Mouse (Mus musculus) kidney, adult 2 months (tissue): ENCODE measurements around the gene Zfp652. TPM values are rescaled to one million over a fixed set of nuclear protein-coding genes. Genes with fewer than 3 reads are reported as not detected.

Experiments used
- DNase-seq: peaks from one replicate; pipeline ENCODE4 v3.0.0; 2021
- H3K27ac ChIP-seq: fragments of 200-500 bp; 2 replicates; pipeline ENCODE4 v1.5.1; 2012; ENCODE audit warnings: low read depth, low read length, control low read depth, inconsistent platforms; ENCODE audit not compliant: insufficient read depth
- H3K27me3 ChIP-seq: fragments of 200-500 bp; replicated peaks from 2 replicates; pipeline ENCODE4 v1.6.1; 2012; ENCODE audit warnings: mild to moderate bottlenecking, moderate library complexity, low read length, inconsistent platforms; ENCODE audit not compliant: control insufficient read depth, insufficient read depth
- H3K36me3 ChIP-seq: fragments of 200-500 bp; 2 replicates; pipeline ENCODE4 v1.6.1; 2012; ENCODE audit warnings: mild to moderate bottlenecking, moderate library complexity, low read length, inconsistent platforms; ENCODE audit not compliant: control insufficient read depth, insufficient read depth
- H3K4me1 ChIP-seq: fragments of 200-500 bp; 2 replicates; pipeline ENCODE4 v1.6.1; 2011; ENCODE audit warnings: low read length; ENCODE audit not compliant: control insufficient read depth, insufficient read depth
- H3K4me3 ChIP-seq: fragments of 200-500 bp; 2 replicates; pipeline ENCODE4 v1.5.1; 2011; ENCODE audit warnings: mild to moderate bottlenecking, low read depth, low read length, control low read depth; ENCODE audit not compliant: insufficient read depth
- CTCF ChIP-seq: fragments of 200-500 bp; conservative IDR thresholded peaks from 2 replicates; pipeline ENCODE4 v1.5.1; 2011; ENCODE audit warnings: low read depth, mild to moderate bottlenecking, control low read depth, low read length, moderate library complexity, mixed read lengths; ENCODE audit not compliant: insufficient read depth, insufficient read length
- POLR2A ChIP-seq: fragments of 200-500 bp; IDR thresholded peaks from one replicate; pipeline ENCODE4 v1.6.1; 2011; ENCODE audit warnings: low read depth, low read length, control low read depth
- WGBS: fragments of 180-500 bp; shearing (Covaris S2); methylation state at CpG from one replicate; pipeline ENCODE4 v1.1.7; 2018; 5-methylcytosine and 5-hydroxymethylcytosine counted together
- polyA plus RNA-seq: library from polyadenylated mRNA; depleted of rRNA; stranded (reverse); fragments of >200 nt; gene quantifications from 2 replicates; pipeline ENCODE4 v1.2.3, GENCODE M21; 2012

Gene Zfp652
- polyA plus RNA-seq, 1 experiment = 11.4 TPM

DNA sequence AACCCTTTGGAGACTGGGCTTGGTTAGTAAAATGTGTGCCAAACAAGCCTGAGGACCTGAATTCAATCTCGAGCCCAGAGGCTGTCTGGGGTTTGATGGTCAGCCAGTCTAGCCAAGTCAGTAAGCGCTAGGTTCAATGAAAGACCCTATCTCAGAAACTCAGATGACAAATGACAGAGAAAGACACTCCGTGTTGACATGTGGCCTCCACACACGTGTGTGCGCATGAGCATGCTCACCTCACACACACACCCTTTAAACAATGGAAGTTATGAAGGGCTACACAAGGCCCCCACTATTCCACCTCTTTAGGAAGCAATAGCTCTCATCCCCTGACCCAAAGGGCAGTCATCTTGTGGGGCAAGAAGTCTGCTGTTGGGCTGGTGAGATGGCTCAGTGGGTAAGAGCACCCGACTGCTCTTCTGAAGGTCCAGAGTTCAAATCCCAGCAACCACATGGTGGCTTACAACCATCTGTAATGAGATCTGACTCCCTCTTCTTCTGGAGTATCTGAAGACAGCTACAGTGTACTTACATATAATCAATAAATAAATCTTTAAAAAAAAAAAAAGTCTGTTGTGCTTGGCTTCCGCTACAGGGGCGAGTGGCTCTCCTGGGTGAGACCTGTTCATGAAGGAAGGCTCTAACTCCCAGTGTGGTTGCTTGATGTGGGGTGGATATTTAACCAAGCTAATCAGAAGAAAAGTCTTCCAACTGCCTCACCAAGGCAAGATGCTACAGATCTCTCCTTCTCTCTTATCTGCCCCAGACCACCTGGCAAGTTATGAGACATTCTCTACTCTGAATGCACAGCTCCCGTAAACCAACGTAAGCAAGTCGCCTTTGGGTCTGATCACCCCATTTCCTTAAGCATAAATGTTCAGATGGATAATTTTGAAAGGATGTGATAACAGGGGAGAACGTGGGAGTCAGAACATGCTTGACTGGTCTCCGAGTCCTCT is 11.4 kb upstream of the Zfp652 start:
- DNase-seq = no peak
- Histone ChIP-seq H3K27me3 (no peaks in the 10 kb centered on the region), H3K4me3 (no peak overlapping the region), H3K36me3 (no peaks in the 10 kb centered on the region), H3K27ac (no peak overlapping the region), H3K4me1 (no peaks in the 10 kb centered on the region)
- 89% methylated on average over 13 of the region's 13 CpGs for WGBS
- TF ChIP-seq CTCF (no peak), POLR2A (no peak)

DNA sequence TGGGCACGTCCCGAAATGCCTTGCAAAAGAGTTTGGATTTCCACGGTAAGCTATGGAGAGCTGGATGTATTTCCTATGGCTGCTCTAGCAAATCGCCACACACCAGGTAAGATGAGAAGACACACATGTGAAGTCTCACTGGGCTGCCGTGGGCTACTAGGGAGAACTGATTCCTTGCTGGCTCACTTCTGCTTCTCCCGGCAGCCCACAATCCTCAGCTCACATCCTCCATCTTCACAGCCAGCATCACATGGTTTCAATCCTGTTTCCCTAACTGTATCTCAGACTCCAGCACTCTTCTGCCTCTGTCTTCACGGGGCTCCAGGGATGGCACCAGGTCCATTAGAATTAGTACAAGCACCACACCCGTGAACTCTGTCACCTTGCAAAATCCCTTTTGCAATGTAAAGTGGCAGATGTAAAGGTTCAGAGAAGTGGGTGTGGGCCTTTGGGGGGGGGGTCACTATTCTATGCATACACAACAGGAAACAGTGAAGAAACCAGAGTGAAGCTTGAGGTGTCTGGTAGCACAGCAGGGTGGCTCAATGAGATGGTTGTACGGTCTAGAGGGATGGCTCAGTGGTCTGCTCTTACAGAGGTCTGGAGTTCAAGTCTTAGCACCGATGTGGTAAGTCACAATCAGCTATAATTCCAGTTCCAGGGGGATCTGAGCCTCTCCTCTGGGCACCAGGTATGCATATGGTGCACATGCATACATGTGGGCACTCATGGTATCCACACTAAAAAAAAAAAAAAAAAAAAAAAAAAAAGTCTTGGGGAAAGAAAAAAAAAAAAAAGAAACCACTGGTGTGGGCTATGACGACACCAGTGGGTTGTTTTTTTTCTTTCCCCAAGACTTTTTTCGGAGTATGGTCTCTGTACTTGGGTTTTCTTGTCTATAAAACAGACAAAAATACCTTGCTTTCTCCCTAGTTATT is 8.2 kb upstream of the Zfp652 start:
- Histone ChIP-seq H3K4me3 (no peak overlapping the region), H3K36me3 (no peaks in the 10 kb centered on the region), H3K4me1 (no peaks in the 10 kb centered on the region), H3K27me3 (no peaks in the 10 kb centered on the region), H3K27ac (no peak overlapping the region)
- TF ChIP-seq CTCF = no peak
- no peak for TF ChIP-seq POLR2A
- WGBS = 90% methylated on average over 12 of the region's 12 CpGs
- no peak for DNase-seq

GRCm38 (mm10) chr11:95704970-95705330 is 7.5 kb upstream of the Zfp652 start:
- no peak overlapping the region for H3K27ac ChIP-seq
- no peaks in the 10 kb centered on the region for H3K36me3 ChIP-seq
- DNase-seq = no peak
- no peaks in the 10 kb centered on the region for H3K4me1 ChIP-seq
- TF ChIP-seq POLR2A = no peak
- TF ChIP-seq CTCF = no peak
- no peaks in the 10 kb centered on the region for H3K27me3 ChIP-seq
- no peak overlapping the region for H3K4me3 ChIP-seq
- 74% methylated on average over 4 of the region's 4 CpGs for whole genome bisulfite sequencing

DNA sequence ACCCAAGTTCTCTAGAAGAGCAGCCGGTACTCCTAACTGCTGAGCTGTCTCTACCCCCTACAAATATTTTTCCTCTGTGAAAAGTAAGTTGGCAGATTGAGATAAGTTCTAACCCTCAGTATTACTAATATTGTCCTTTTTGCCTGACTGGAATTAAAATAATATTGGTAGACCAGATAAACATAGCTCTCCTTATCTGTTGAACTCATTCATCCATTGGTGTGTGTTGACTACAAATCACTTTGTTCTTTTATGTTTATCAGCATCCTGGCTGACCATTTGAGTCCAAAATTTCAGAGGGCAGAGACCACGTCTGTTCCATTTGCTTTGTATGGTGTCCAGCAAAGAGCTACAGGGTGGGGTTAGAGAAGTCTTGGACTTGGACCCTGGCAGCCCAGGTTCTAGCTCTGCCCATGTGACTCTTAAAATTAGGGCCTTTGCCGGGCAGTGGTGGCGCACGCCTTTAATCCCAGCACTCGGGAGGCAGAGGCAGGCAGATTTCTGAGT is 2.9 kb upstream of the Zfp652 start:
- 86% methylated on average over 6 of the region's 6 CpGs for WGBS
- H3K4me1 ChIP-seq = peaks cover 8% of the 10 kb centered on the region; the same call in 1 of the 2 replicates
- no peak overlapping the region for H3K4me3 ChIP-seq
- no peak for DNase-seq
- no peak for TF ChIP-seq CTCF
- TF ChIP-seq POLR2A = no peak
- no peak overlapping the region for H3K27ac ChIP-seq
- no peaks in the 10 kb centered on the region for H3K27me3 ChIP-seq
- H3K36me3 ChIP-seq = no peaks in the 10 kb centered on the region

DNA sequence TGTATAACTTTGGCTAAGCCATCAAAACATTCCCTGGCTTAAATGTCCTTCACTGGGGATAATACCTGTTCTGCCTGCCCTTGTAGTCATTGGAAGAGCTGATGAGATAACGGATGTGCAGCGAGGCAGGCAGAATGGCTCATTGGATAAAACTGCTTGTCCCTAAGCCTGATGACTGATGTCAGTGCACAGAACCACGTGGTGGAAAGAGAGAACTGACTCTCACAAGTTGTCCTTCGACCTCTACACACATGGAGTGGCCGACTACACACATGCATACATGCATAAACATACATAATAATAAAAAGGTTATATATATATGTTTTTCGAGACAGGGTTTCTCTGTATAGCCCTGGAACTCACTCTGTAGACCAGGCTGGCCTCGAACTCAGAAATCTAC is 2.0 kb upstream of the Zfp652 start:
- DNase-seq = no peak
- 82% methylated on average over 7 of the region's 7 CpGs for WGBS
- H3K36me3 ChIP-seq = no peaks in the 10 kb centered on the region
- no peak overlapping the region for H3K4me3 ChIP-seq
- H3K4me1 ChIP-seq = peaks cover 8% of the 10 kb centered on the region; the same call in 1 of the 2 replicates
- no peaks in the 10 kb centered on the region for H3K27me3 ChIP-seq
- H3K27ac ChIP-seq = no peak overlapping the region
- TF ChIP-seq POLR2A = no peak
- no peak for TF ChIP-seq CTCF

GRCm38 (mm10) chr11:95712085-95712562 is 349 bp upstream of the Zfp652 start:
- 9% methylated on average over 12 of the region's 12 CpGs for WGBS
- peak; percentile 60 for DNase-seq
- Histone ChIP-seq H3K4me1 (peaks cover 12% of the 10 kb centered on the region; the same call in 1 of the 2 replicates), H3K27ac (peak overlapping the region; percentile 74), H3K27me3 (no peaks in the 10 kb centered on the region), H3K36me3 (no peaks in the 10 kb centered on the region), H3K4me3 (peak overlapping the region; percentile 62)
- TF ChIP-seq POLR2A (no peak), CTCF (no peak)
